Mouse (Mus musculus) cortical plate, adult 2 months (tissue): ENCODE measurements at regions not wholly inside any gene's neighbourhood (a gene's known extent, or its start where the extent isn't known, plus 50 kb on each side); places are given as distances from the start of the nearest gene placed in this dataset.

Source experiments
- CTCF ChIP-seq: fragments of 200-500 bp; IDR thresholded peaks from 2 replicates; pipeline ENCODE4 v1.5.1; 2011; ENCODE audit warnings: mild to moderate bottlenecking, control low read depth, low read length; ENCODE audit not compliant: insufficient read depth; ENCODE audit errors: extremely low read depth
- POLR2A ChIP-seq: fragments of 200-500 bp; IDR thresholded peaks from 2 replicates; pipeline ENCODE4 v1.6.1; 2011; ENCODE audit warnings: mild to moderate bottlenecking, low read length, control low read depth; ENCODE audit not compliant: insufficient read depth; ENCODE audit errors: extremely low read depth

DNA sequence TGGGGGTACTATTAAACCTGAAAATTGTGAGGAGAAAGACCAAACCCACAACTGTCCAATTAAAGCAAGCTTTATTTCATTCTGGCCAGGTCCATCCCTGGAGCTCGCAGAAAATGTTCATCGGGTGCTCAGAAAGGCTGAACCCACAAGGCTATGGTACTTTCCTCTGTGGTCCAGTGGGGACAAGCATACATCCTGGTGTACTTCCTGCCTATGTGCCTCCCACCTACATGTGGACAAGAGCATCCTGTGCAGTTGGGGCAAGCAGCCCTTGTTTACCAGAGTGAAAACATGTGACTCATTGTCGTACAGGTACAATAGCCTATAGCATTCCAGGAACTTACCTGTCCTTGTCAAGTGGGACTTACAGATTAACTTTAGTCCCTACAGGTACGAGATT, 81.7 kb upstream of the Gm6993 start:
- TF ChIP-seq CTCF (no peak), POLR2A (no peak)
